Mouse (Mus musculus) forebrain, embryonic 16.5 days (tissue): ENCODE results near the gene Stard9. TPM values are rescaled to one million over a fixed set of nuclear protein-coding genes. Genes with fewer than 3 reads are reported as not detected.
A peak's percentile ranks its signal among the peaks of the same experiment; 100 is the strongest.

Experiments used
- ATAC-seq: fragments of 200-750 bp; cut with Nextera tagmentation; 2 replicates; pipeline ENCODE4 v1.8.0; 2017; ENCODE audit warnings: mild to moderate bottlenecking, moderate library complexity
- H3K27ac ChIP-seq: fragments of 300-500 bp; sonication (generic); 2 replicates; pipeline ENCODE4 v1.5.1; 2014; ENCODE audit warnings: low read length, control low read depth
- H3K27me3 ChIP-seq: fragments of 300-500 bp; sonication (generic); replicated peaks from 2 replicates; pipeline ENCODE4 v1.6.1; 2014; ENCODE audit warnings: low read length; ENCODE audit not compliant: control insufficient read depth, insufficient read depth
- H3K36me3 ChIP-seq: fragments of 300-500 bp; sonication (generic); 2 replicates; pipeline ENCODE4 v1.6.1; 2014; ENCODE audit not compliant: control insufficient read depth, insufficient read depth
- H3K4me1 ChIP-seq: fragments of 300-500 bp; sonication (generic); replicated peaks from 2 replicates; pipeline ENCODE4 v1.6.1; 2014; ENCODE audit warnings: low read length; ENCODE audit not compliant: control insufficient read depth, insufficient read depth
- H3K4me2 ChIP-seq: fragments of 300-500 bp; sonication (generic); 2 replicates; pipeline ENCODE4 v1.6.1; 2014; ENCODE audit warnings: mild to moderate bottlenecking, low read length, control low read depth
- H3K4me3 ChIP-seq: fragments of 300-500 bp; sonication (generic); replicated peaks from 2 replicates; pipeline ENCODE4 v1.5.1; 2014; ENCODE audit warnings: mild to moderate bottlenecking, low read length, control low read depth
- H3K9ac ChIP-seq: fragments of 300-500 bp; sonication (generic); replicated peaks from 2 replicates; pipeline ENCODE4 v1.6.1; 2014; ENCODE audit warnings: low read depth, low read length, control low read depth
- H3K9me3 ChIP-seq: fragments of 300-500 bp; sonication (generic); 2 replicates; pipeline ENCODE4 v1.6.1; 2016; ENCODE audit warnings: low read length; ENCODE audit not compliant: control insufficient read depth
- WGBS: fragments of 180-500 bp; shearing (Covaris S2); extraction: QIAGEN DNeasy Blood & Tissue Kit; methylation state at CpG from one replicate; pipeline ENCODE4 v1.1.7; 2014; 5-methylcytosine and 5-hydroxymethylcytosine counted together
- polyA plus RNA-seq: library from polyadenylated mRNA; unstranded; fragments of >200 nt; fragmentation: Nextera tagmentation; extraction: Ambion mirVana; gene quantifications from 2 replicates; pipeline ENCODE4 v1.2.1, GENCODE M21; 2015

Stard9 gene
- polyA plus RNA-seq, 1 experiment from 2014 or later: 4.2 TPM

DNA sequence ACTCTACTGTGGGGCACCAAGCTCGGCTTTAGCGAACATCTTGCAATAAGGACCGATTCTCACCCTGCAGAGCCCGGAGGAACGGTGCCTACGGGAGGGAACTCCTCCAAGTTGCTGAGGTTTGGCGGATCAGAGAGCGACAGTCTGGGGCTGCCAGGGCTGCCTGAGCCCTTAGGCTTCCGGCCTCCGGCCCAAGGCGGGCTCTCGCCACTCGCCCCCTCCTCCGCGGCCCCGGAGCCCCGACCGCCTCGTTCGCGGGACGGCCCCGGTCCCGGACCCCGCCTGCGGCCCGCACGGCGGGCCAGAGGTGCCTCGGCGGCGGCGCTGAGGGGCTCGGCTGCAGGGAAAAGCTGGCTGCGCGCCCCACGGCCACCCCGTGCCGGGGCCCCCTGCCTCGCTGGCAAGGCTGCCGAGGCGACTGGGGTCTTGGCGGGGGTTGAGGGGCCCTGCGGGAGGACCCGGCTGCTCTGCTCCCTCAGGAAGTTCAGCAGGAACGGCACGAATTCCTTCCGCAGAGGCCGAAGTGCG lies 101.8 kb downstream of the Stard9 start:
- peak overlapping the region; percentile 98 for H3K4me2 ChIP-seq
- peak overlapping the region; percentile 87 for H3K27ac ChIP-seq
- peak; percentile 10 for ATAC-seq
- peak overlapping the region; percentile 56 for H3K4me3 ChIP-seq
- H3K27me3 ChIP-seq: no peaks in the 10 kb centered on the region
- peak overlapping the region; percentile 72 for H3K9ac ChIP-seq
- no peaks in the 10 kb centered on the region for H3K9me3 ChIP-seq
- H3K36me3 ChIP-seq: peaks cover 2% of the 10 kb centered on the region; the same call in 1 of the 2 replicates
- WGBS: under 1% methylated on average over 43 of the region's 50 CpGs
- H3K4me1 ChIP-seq: peaks cover 27% of the 10 kb centered on the region

DNA sequence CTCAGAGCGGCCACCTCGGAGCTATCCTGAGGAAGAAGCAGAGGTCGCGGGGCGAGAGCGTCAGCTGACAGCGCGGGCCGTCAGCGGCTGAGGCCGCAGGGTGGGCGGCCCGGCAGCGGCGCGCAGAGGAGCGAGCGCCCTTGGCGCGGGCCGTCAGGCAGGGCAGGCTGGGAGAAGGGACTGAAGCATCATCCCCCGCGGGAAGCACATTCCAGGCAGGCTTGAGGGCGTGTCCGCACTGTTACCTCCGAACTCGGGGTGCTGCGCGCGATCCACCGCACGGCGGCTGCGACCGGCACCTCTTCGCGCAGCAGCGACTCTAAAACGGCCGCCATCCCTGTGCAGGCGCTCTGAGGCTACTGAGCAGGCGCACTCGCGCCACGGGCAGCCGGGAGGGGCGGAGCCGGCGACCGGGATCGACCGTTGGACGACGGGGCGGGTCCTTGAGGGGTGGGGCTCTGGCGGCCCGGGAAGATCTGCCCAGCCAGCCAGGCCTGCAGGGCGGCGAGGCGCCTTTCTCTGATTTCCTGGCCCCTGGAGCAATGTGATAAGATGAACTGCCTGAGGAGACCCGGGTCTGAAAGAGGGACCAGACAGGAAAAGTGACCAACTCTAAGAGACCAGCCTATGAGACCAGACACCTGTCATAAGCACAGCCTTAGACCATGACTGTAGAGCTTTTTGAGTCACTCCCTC lies 102.4 kb downstream of the Stard9 start:
- Histone ChIP-seq H3K9me3 (no peaks in the 10 kb centered on the region), H3K36me3 (peaks cover 1% of the 10 kb centered on the region; the same call in 1 of the 2 replicates), H3K4me1 (peaks cover 27% of the 10 kb centered on the region), H3K4me3 (peak overlapping the region; percentile 56), H3K27ac (peak overlapping the region; percentile 87), H3K4me2 (peak overlapping the region; percentile 98), H3K9ac (peak overlapping the region; percentile 72), H3K27me3 (no peaks in the 10 kb centered on the region)
- peak; percentile 99 for ATAC-seq
- 0% methylated on average over 61 of the region's 61 CpGs for WGBS

DNA sequence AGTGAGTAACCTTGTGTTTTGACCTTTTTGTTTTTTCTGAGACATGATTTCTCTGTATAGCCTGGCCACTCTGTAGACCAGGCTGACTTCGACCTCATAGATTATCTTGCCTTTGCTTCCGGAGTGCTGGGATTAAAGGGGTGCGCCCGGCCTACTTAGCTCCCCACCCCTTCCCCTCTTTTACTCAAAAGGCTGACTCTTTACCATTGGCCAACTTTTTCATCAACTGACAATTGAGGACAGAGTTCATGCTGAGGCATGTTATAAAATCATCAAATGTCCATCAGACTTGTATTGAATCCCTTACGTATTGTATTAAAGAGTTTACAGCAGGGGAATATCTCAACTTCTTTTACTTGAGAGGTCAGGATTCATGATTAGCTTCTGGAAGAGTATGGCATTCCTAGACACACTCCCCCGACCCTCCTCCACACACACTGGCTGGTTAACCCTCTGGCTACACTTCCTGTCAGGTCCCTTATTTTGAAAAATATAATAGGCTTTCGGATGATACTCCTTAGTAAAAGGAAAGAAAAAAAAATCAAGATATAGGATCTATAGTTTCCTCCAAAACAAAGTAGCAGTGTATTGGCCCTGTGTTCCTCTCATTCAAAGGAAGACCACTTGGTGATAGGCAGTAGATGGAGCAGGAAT lies 103.1 kb downstream of the Stard9 start:
- Histone ChIP-seq H3K4me2 (peak overlapping the region; percentile 98), H3K4me3 (peak overlapping the region; percentile 56), H3K36me3 (no peaks in the 10 kb centered on the region), H3K27ac (peak overlapping the region; percentile 87), H3K4me1 (peaks cover 27% of the 10 kb centered on the region), H3K27me3 (no peaks in the 10 kb centered on the region), H3K9ac (peak overlapping the region; percentile 72), H3K9me3 (no peaks in the 10 kb centered on the region)
- no peak for ATAC-seq
- 36% methylated on average over 7 of the region's 7 CpGs for WGBS

- H3K4me1 ChIP-seq: no peaks in the 10 kb centered on the region
- peaks cover 29% of the 10 kb centered on the region for H3K36me3 ChIP-seq
- 87% methylated on average over 1 of the region's 1 CpGs for WGBS
- no peak overlapping the region for H3K27ac ChIP-seq
- ATAC-seq: no peak
- no peak overlapping the region for H3K4me2 ChIP-seq
- H3K9ac ChIP-seq: no peak overlapping the region
- no peaks in the 10 kb centered on the region for H3K9me3 ChIP-seq
- H3K4me3 ChIP-seq: no peak overlapping the region
- H3K27me3 ChIP-seq: no peaks in the 10 kb centered on the region
These were observed 116.6 kb downstream of the Stard9 start for GRCm38 (mm10) chr2:120745496-120745895.

GRCm38 (mm10) chr2:120748041-120748440 lies 119.1 kb downstream of the Stard9 start:
- Histone ChIP-seq H3K4me3 (no peak overlapping the region), H3K27me3 (no peaks in the 10 kb centered on the region), H3K27ac (no peak overlapping the region), H3K9ac (no peak overlapping the region), H3K4me1 (no peaks in the 10 kb centered on the region), H3K4me2 (no peak overlapping the region), H3K36me3 (peaks cover 30% of the 10 kb centered on the region), H3K9me3 (no peaks in the 10 kb centered on the region)
- 97% methylated on average over 2 of the region's 2 CpGs for WGBS
- no peak for ATAC-seq

DNA sequence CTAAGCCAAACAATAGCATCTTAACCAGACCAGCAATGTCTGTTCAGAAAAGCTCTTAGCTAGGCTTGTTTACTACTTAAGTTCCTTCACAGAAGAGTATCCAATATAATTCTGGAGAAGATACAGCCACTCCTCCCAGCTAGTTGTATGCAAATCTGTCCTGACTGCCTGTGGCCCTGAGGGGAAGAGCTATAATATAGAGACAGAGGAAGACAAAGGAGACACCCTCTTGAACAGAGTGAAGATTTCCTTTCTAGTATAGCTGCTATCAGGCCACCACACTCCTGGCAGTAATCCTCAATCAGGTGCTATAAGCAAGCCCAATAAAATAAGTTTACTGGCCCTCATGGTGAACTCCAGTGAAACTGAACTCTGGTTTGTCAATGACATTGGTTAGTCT lies 133.0 kb downstream of the Stard9 start:
- Histone ChIP-seq H3K36me3 (peaks cover 9% of the 10 kb centered on the region), H3K9me3 (no peaks in the 10 kb centered on the region), H3K9ac (no peak overlapping the region), H3K4me1 (no peaks in the 10 kb centered on the region), H3K4me2 (no peak overlapping the region), H3K4me3 (no peak overlapping the region), H3K27me3 (no peaks in the 10 kb centered on the region), H3K27ac (no peak overlapping the region)
- ATAC-seq: no peak

DNA sequence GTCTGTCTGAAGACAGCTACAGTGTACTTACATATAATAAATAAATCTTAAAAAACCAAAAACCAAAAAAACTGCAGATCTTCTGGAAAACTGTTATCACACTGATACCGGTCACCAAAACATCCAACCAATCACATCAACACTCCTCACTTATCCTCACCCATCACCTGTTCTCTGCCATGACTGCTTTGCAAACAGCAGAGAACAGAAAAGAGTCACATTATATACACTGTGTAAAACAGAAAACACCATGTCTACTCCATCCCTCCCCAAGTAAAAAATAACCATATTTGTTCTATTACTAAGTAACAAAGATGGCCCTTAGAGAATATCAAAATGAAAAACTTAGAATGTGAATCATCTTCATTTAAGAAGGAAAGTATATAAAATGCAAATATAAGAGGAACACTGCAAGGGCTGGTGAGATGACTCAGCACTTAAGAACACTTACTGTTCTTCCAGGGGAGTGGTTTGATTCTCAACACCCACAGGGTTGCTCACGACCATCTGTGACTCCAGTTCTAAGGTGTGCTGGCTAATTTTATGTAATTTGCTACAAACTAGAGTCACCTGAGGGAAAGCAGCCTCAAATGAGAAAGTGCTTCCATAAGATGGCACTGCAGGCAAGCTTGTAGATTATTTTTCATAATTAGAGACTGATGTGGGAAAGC lies 141.5 kb downstream of the Stard9 start:
- H3K27me3 ChIP-seq: no peaks in the 10 kb centered on the region
- no peak for ATAC-seq

More for the DNA sequence above, 141.5 kb downstream of the Stard9 start:
- Histone ChIP-seq H3K9ac (no peak overlapping the region), H3K4me1 (no peaks in the 10 kb centered on the region), H3K4me2 (no peak overlapping the region), H3K9me3 (no peaks in the 10 kb centered on the region), H3K4me3 (no peak overlapping the region), H3K27ac (no peak overlapping the region), H3K36me3 (peaks cover 8% of the 10 kb centered on the region)
- 92% methylated on average over 2 of the region's 2 CpGs for WGBS
